Mouse (Mus musculus) thymus, postnatal 14 days (tissue): ENCODE measurements around the gene Apbb2.

ENCODE experiments used
- DNase-seq: peaks from one replicate; pipeline ENCODE4 v3.0.0; 2021

Gene Apbb2

GRCm38 (mm10) chr5:66514659-66515058 is 103.9 kb downstream of the Apbb2 start:
- no peak for DNase-seq

GRCm38 (mm10) chr5:66513412-66513811 is 105.2 kb downstream of the Apbb2 start:
- DNase-seq = no peak

GRCm38 (mm10) chr5:66512519-66512918 is 106.1 kb downstream of the Apbb2 start:
- no peak for DNase-seq

- DNase-seq = no peak
Measured at GRCm38 (mm10) chr5:66510716-66511115, 107.9 kb downstream of the Apbb2 start.

GRCm38 (mm10) chr5:66509151-66509550 is 109.4 kb downstream of the Apbb2 start:
- no peak for DNase-seq

GRCm38 (mm10) chr5:66505578-66505977 is 113.0 kb downstream of the Apbb2 start:
- no peak for DNase-seq

GRCm38 (mm10) chr5:66505071-66505470 is 113.5 kb downstream of the Apbb2 start:
- DNase-seq = no peak

- no peak for DNase-seq
Measured at GRCm38 (mm10) chr5:66504434-66504747, 114.2 kb downstream of the Apbb2 start.

- no peak for DNase-seq
Measured at GRCm38 (mm10) chr5:66503557-66504433, 114.8 kb downstream of the Apbb2 start.

- DNase-seq = no peak
Measured at GRCm38 (mm10) chr5:66503033-66503432, 115.6 kb downstream of the Apbb2 start.

- DNase-seq = no peak
Measured at GRCm38 (mm10) chr5:66499621-66500020, 119.0 kb downstream of the Apbb2 start.

- DNase-seq = no peak
Measured at GRCm38 (mm10) chr5:66498140-66498539, 120.4 kb downstream of the Apbb2 start.

- DNase-seq = no peak
Measured at GRCm38 (mm10) chr5:66497479-66498087, 121.0 kb downstream of the Apbb2 start.

- no peak for DNase-seq
Measured at GRCm38 (mm10) chr5:66496881-66497360, 121.7 kb downstream of the Apbb2 start.

GRCm38 (mm10) chr5:66494651-66495050 is 123.9 kb downstream of the Apbb2 start:
- DNase-seq = no peak

GRCm38 (mm10) chr5:66492563-66492960 is 126.0 kb downstream of the Apbb2 start:
- DNase-seq = no peak

- DNase-seq = no peak
Measured at GRCm38 (mm10) chr5:66491907-66492562, 126.5 kb downstream of the Apbb2 start.

- DNase-seq = no peak
Measured at GRCm38 (mm10) chr5:66486028-66486427, 132.6 kb downstream of the Apbb2 start.

GRCm38 (mm10) chr5:66476266-66476665 is 142.3 kb downstream of the Apbb2 start:
- DNase-seq = no peak

- no peak for DNase-seq
Measured at GRCm38 (mm10) chr5:66475824-66476223, 142.8 kb downstream of the Apbb2 start.

- no peak for DNase-seq
Measured at GRCm38 (mm10) chr5:66474153-66474552, 144.4 kb downstream of the Apbb2 start.

GRCm38 (mm10) chr5:66473599-66473998 is 145.0 kb downstream of the Apbb2 start:
- no peak for DNase-seq

GRCm38 (mm10) chr5:66470837-66471236 is 147.7 kb downstream of the Apbb2 start:
- no peak for DNase-seq

- DNase-seq = no peak
Measured at GRCm38 (mm10) chr5:66469685-66470084, 148.9 kb downstream of the Apbb2 start.
